Mouse (Mus musculus) kidney, adult 2 months (tissue): ENCODE results near the gene Dcps.

ENCODE experiments used
- CTCF ChIP-seq: fragments of 200-500 bp; conservative IDR thresholded peaks from 2 replicates; pipeline ENCODE4 v1.5.1; 2011; ENCODE audit warnings: low read depth, mild to moderate bottlenecking, control low read depth, low read length, moderate library complexity, mixed read lengths; ENCODE audit not compliant: insufficient read depth, insufficient read length
- POLR2A ChIP-seq: fragments of 200-500 bp; IDR thresholded peaks from one replicate; pipeline ENCODE4 v1.6.1; 2011; ENCODE audit warnings: low read depth, low read length, control low read depth

DNA sequence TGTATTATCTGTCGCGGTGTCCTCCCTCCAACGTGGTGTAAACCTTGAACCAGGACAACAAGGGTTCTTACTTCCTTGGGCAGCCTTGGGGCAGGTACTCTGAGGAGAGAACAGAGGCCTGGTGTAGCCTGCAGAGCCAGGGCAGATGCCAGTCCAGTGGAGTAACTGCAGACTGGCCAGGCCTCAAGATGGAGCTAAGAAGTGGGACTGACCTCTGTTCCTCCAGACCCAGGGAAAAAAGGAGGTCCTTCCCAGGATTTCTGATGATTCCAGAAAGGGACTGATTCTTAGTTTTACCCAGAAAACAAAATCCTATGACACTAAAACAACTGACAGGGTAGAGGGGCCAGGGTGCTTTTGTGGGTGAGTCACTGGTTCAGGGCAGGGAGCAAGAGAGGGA lies 61.6 kb downstream of the Dcps start:
- no peak for TF ChIP-seq CTCF
- TF ChIP-seq POLR2A = no peak
